In the genomic region with DNA sequence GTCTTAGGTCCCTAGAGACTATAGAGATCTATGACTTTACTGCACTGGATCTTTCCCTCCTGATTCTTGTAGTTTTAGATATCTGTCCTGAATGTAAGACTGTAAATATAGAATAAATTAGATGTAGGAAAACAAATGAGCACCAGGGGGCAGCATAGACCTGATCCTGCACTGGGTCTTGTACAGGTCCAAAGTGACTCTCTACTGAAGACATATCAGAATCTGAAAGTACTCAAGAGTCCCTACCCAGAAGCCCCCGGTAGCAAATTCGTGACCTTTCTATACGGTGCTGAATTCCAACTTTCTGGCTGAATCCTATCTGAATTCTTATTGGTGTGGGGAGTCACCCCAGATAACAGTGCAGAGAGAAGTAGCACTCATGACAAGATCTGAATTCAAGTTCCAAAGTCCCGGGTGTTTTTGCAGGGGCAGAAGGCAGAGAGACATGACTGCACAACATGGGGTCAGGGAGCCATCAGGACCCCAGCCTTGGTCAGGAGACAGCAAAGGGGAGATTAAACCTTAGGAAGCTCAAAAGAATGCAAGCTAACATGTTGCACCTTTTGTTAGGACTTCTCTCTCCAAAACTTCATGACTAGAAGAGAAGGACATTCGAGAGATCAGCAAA, we compare ENCODE assay signal across 8 mouse cellular contexts.
A peak's percentile ranks its signal among the peaks of the same experiment; 100 is the strongest.
DNase-seq lines count a peak whose midpoint lies in the region; ATAC-seq and TF ChIP-seq lines count a peak whose summit lies in the region.

No protein-coding gene starts in this region.

- H3K4me1 ChIP-seq in thymus, adult 2 months (replicated peaks; ENCODE audit: control insufficient read depth, insufficient read depth, low read length), result no peaks in the 10 kb centered on the region
- peaks cover 16% of the 10 kb centered on the region for H3K4me1 ChIP-seq in forebrain, embryonic 12.5 days
- no peaks in the 10 kb centered on the region for H3K4me1 ChIP-seq in hindbrain, embryonic 14.5 days (replicated peaks; ENCODE audit: control insufficient read depth, insufficient read depth, low read length)
- H3K4me1 ChIP-seq in midbrain, embryonic 12.5 days, result peaks cover 11% of the 10 kb centered on the region; the same call in 1 of the 2 replicates

- no peak overlapping the region for H3K27ac ChIP-seq in thymus, adult 2 months (ENCODE audit: control insufficient read depth, insufficient read depth, low read length)
- H3K27ac ChIP-seq in forebrain, embryonic 12.5 days, result no peak overlapping the region
- no peak overlapping the region for H3K27ac ChIP-seq in hindbrain, embryonic 14.5 days
- H3K27ac ChIP-seq in midbrain, embryonic 12.5 days (replicated peaks), result no peak overlapping the region

- H3K4me2 ChIP-seq in forebrain, embryonic 12.5 days, result no peak overlapping the region
- H3K4me2 ChIP-seq in hindbrain, embryonic 14.5 days (replicated peaks), result no peak overlapping the region
- H3K4me2 ChIP-seq in midbrain, embryonic 12.5 days (replicated peaks), result no peak overlapping the region

- H3K36me3 ChIP-seq in thymus, adult 2 months (ENCODE audit: control insufficient read depth, insufficient read depth, low read length), result no peaks in the 10 kb centered on the region
- no peaks in the 10 kb centered on the region for H3K36me3 ChIP-seq in forebrain, embryonic 12.5 days (replicated peaks)
- no peaks in the 10 kb centered on the region for H3K36me3 ChIP-seq in hindbrain, embryonic 14.5 days (replicated peaks; ENCODE audit: control insufficient read depth, insufficient read depth)
- no peaks in the 10 kb centered on the region for H3K36me3 ChIP-seq in midbrain, embryonic 12.5 days

- WGBS in thymus, adult 2 months, result 47% methylated on average over 5 of the region's 5 CpGs
- WGBS in forebrain, embryonic 12.5 days, result 62% methylated on average over 5 of the region's 5 CpGs
- 62% methylated on average over 5 of the region's 5 CpGs for WGBS in hindbrain, embryonic 14.5 days
- 62% methylated on average over 5 of the region's 5 CpGs for WGBS in midbrain, embryonic 12.5 days

- DNase-seq in thymus, adult 2 months, result peak; percentile 39
- no peak for DNase-seq in thymus, adult 18-20 months
- peak; percentile 37 for DNase-seq in c-Kit-positive CD71-positive TER-119-positive erythroid progenitor cells, embryonic 14.5 days (ENCODE audit: low spot score)
- DNase-seq in hindbrain, embryonic 14.5 days (ENCODE audit: low spot score), result peak; percentile 92
- DNase-seq in layer of hippocampus, postnatal 14 days (ENCODE audit: low spot score in 2 of 2), result peak; percentile 46 to 87
- peak; percentile 34 for DNase-seq in telencephalon, adult 2 months (ENCODE audit: low read depth, low spot score)

- no peak for TF ChIP-seq POLR2A in thymus, adult 2 months (IDR thresholded peaks at IDR 0.05; ENCODE audit: control insufficient read depth, extremely low read depth, insufficient read depth, low read length, poor library complexity)

- H3K9ac ChIP-seq in forebrain, embryonic 12.5 days, result no peak overlapping the region
- H3K9ac ChIP-seq in hindbrain, embryonic 14.5 days, result no peak overlapping the region
- no peak overlapping the region for H3K9ac ChIP-seq in midbrain, embryonic 12.5 days (replicated peaks)

- TF ChIP-seq CTCF in thymus, adult 2 months (IDR thresholded peaks at IDR 0.05; ENCODE audit: borderline replicate concordance, control insufficient read depth, extremely low read depth, insufficient read depth, low read length, poor library complexity), result no peak

- no peak overlapping the region for H3K4me3 ChIP-seq in thymus, adult 2 months (ENCODE audit: control insufficient read depth, insufficient read depth, low read length)
- H3K4me3 ChIP-seq in forebrain, embryonic 12.5 days (replicated peaks), result no peak overlapping the region
- no peak overlapping the region for H3K4me3 ChIP-seq in hindbrain, embryonic 14.5 days (replicated peaks; ENCODE audit: low read length)
- no peak overlapping the region for H3K4me3 ChIP-seq in midbrain, embryonic 12.5 days

- H3K9me3 ChIP-seq in forebrain, embryonic 12.5 days, result no peaks in the 10 kb centered on the region
- H3K9me3 ChIP-seq in hindbrain, embryonic 14.5 days (ENCODE audit: control insufficient read depth, low read length), result no peaks in the 10 kb centered on the region
- H3K9me3 ChIP-seq in midbrain, embryonic 12.5 days, result no peaks in the 10 kb centered on the region

- peak; percentile 69 for ATAC-seq in forebrain, embryonic 12.5 days (ENCODE audit: low FRiP score)
- ATAC-seq in hindbrain, embryonic 14.5 days (ENCODE audit: low FRiP score), result peak; percentile 71
- peak; percentile 72 for ATAC-seq in midbrain, embryonic 12.5 days (ENCODE audit: low FRiP score, low read depth)

- H3K27me3 ChIP-seq in thymus, adult 2 months (ENCODE audit: control insufficient read depth, insufficient read depth, low read length), result no peaks in the 10 kb centered on the region
- H3K27me3 ChIP-seq in forebrain, embryonic 12.5 days, result no peaks in the 10 kb centered on the region
- no peaks in the 10 kb centered on the region for H3K27me3 ChIP-seq in hindbrain, embryonic 14.5 days (ENCODE audit: control insufficient read depth, insufficient read depth, low read length)
- no peaks in the 10 kb centered on the region for H3K27me3 ChIP-seq in midbrain, embryonic 12.5 days

Comparison
In these comparisons a context has a peak if more than half of its experiments do, and no peak if none do; other contexts are left out.
1. DNase-seq: peak in thymus, adult 2 months (single experiment), c-Kit-positive CD71-positive TER-119-positive erythroid progenitor cells, embryonic 14.5 days (single experiment), hindbrain, embryonic 14.5 days (single experiment), layer of hippocampus, postnatal 14 days (2 of 2) and telencephalon, adult 2 months (single experiment); none in thymus, adult 18-20 months (0 of 2).
2. Peak in every context shown above with its lines, with median percentiles within 50 percentile points of each other: ATAC-seq.